Mouse (Mus musculus): ENCODE measurements around the gene Rnf130. TPM values are rescaled to one million over a fixed set of nuclear protein-coding genes. Genes with fewer than 3 reads are reported as not detected.

Gene Rnf130
- total and polyA plus RNA-seq, 3 experiments = not detected

DNA sequence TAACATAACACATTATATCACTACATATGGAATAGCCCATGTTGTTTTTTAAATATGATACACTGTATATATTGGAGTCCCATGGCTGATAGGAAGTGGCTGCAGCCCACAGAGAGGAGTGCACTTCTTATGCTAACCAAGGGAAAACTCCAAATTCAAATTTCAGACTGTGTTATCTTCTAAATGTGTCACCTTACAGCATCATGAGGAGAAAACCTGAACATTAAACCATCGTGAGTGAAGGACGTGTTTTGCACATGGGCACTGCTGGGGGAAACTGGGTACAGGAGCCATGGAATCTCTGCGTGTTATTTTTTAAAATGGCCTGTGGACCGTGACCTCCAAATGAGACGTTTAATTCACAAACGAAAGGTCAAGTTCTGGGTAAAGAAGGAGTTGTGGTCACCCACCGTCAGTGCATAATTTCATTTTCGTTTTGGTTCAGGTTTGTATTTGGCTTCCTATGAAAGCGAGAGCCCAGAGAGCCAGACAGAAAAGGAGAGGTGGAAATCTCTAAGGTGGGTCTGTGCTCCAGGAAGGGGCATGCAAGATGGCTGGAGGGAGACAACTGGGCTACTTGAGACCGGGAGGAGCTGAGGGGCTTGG is 47.1 kb upstream of the Rnf130 start (continued):
- no peak for TF ChIP-seq ELF1 (IDR thresholded peaks at IDR 0.05; ENCODE audit: low read depth, low read length)
- no peak for TF ChIP-seq POLR2A (IDR thresholded peaks at IDR 0.05; ENCODE audit: low read depth, low read length)
- TF ChIP-seq GABPA (IDR thresholded peaks at IDR 0.05; ENCODE audit: insufficient replicate concordance, low read depth, low read length) = no peak
- no peak for TF ChIP-seq MAX (IDR thresholded peaks at IDR 0.05; ENCODE audit: low read length)
- no peak for TF ChIP-seq CHD1 (IDR thresholded peaks at IDR 0.05; ENCODE audit: low read depth, low read length)
- no peak for TF ChIP-seq RCOR1 (conservative IDR thresholded peaks at IDR 0.05; ENCODE audit: low read depth, low read length)
- peak; percentile 61 for TF ChIP-seq ETS1 (conservative IDR thresholded peaks at IDR 0.05; ENCODE audit: low read depth, low read length)
- no peak for TF ChIP-seq ZC3H11A (IDR thresholded peaks at IDR 0.05; ENCODE audit: low read depth, low read length)
- TF ChIP-seq JUND (conservative IDR thresholded peaks at IDR 0.05; ENCODE audit: low read depth, low read length) = no peak
- TF ChIP-seq TCF12 (IDR thresholded peaks at IDR 0.05; ENCODE audit: low read depth, low read length) = no peak
- TF ChIP-seq NELFE (IDR thresholded peaks at IDR 0.05; ENCODE audit: low read depth, low read length) = no peak
- no peak for TF ChIP-seq CHD2 (IDR thresholded peaks at IDR 0.05; ENCODE audit: low read length)
- TF ChIP-seq USF1 (IDR thresholded peaks at IDR 0.05; ENCODE audit: low read depth, low read length) = no peak
- peak; percentile 55 for TF ChIP-seq BHLHE40 (IDR thresholded peaks at IDR 0.05; ENCODE audit: low read depth, low read length)
- TF ChIP-seq IRF4 (IDR thresholded peaks at IDR 0.05; ENCODE audit: low read depth, low read length) = peak; percentile 80

- Histone ChIP-seq H3K4me2 (ENCODE audit: insufficient read depth, low read depth, poor library complexity, severe bottlenecking) (no peak overlapping the region), H3K27me3 (replicated peaks) (no peaks in the 10 kb centered on the region), H3K9ac (ENCODE audit: insufficient read depth, low read depth) (no peak overlapping the region), H3K9me3 (replicated peaks; ENCODE audit: low read length) (peaks cover 4% of the 10 kb centered on the region), H3K36me3 (replicated peaks in 1 of 2; ENCODE audit: control insufficient read depth in 1 of 2, insufficient read depth in 1 of 2, low read length in 1 of 2) (no peaks in the 10 kb centered on the region), H3K27ac (ENCODE audit: insufficient read depth, low read depth) (peak overlapping the region; percentile 16; the same call in 1 of the 2 replicates), H3K79me2 (replicated peaks; ENCODE audit: control insufficient read depth, extremely low read depth, insufficient read depth, poor library complexity, severe bottlenecking) (no peaks in the 10 kb centered on the region), H3K4me1 (ENCODE audit: control insufficient read depth in 1 of 2, insufficient read depth in 2 of 2) (peaks cover 34 to 63% of the 10 kb centered on the region in 2 experiments), H3K4me3 (replicated peaks in 1 of 3; ENCODE audit: low read depth in 2 of 3, low read length in 2 of 3, poor library complexity in 1 of 3) (peak overlapping the region in 1 of 3 experiments; percentile 57)
- TF ChIP-seq MAX (IDR thresholded peaks at IDR 0.05; ENCODE audit: low read length) (no peak), ZMIZ1 (IDR thresholded peaks at IDR 0.05; ENCODE audit: low read depth, low read length) (no peak), SIN3A (IDR thresholded peaks at IDR 0.05; ENCODE audit: low read length) (no peak), ZC3H11A (IDR thresholded peaks at IDR 0.05; ENCODE audit: low read depth, low read length) (no peak), MAZ (IDR thresholded peaks at IDR 0.05; ENCODE audit: low read depth, low read length) (no peak), MEF2A (IDR thresholded peaks at IDR 0.05; ENCODE audit: borderline replicate concordance, low read depth, low read length) (no peak), MYC (IDR thresholded peaks at IDR 0.05; ENCODE audit: low read depth, low read length) (no peak), RAD21 (IDR thresholded peaks at IDR 0.05; ENCODE audit: low read depth, low read length) (no peak)
- in situ Hi-C loops (cut with MboI; ENCODE audit: low pct_ligation_motif_present, low pct_unique_long_range_greater_than_20kb, low sequenced_read_pairs) = no loop called here
- no peak for DNase-seq (ENCODE audit: extremely low read depth)
- dilution Hi-C loops (cut with MboI; ENCODE audit: extremely low pct_ligation_motif_present, extremely low pct_unique_long_range_greater_than_20kb, low sequenced_read_pairs) = no loop called here
Observed at GRCm38 (mm10) chr11:49978935-49979334, 46.2 kb upstream of the Rnf130 start.
